Mouse (Mus musculus) heart, postnatal 25 days (tissue): ENCODE data around the gene Gabbr2. TPM values are rescaled to one million over a fixed set of nuclear protein-coding genes. Genes with fewer than 3 reads are reported as not detected.

ENCODE experiments used
- DNase-seq: peaks from one replicate; pipeline ENCODE4 v3.0.0; 2022; ENCODE audit warnings: low spot score
- intact Hi-C: fragments of 180-260 bp; cut with DNase I; formaldehyde crosslinking; loops from one replicate; pipeline ENCODE4 v1.15.1; 2025
- total RNA-seq, 2 experiments: library from RNA; stranded (reverse); gene quantifications; 2 replicates each; pipeline ENCODE4 v1.2.3; 2021

Gene Gabbr2
- total RNA-seq, 2 experiments from 2014 or later: 0.11 TPM; not detected in 1

GRCm38 (mm10) chr4:46791268-46791951 is 200.3 kb downstream of the Gabbr2 start:
- intact Hi-C loops: no loop called here
- no peak for DNase-seq

- intact Hi-C loops: no loop called here
- DNase-seq: no peak
Measured at GRCm38 (mm10) chr4:46790609-46791267, 200.9 kb downstream of the Gabbr2 start.

- intact Hi-C loops: no loop called here
- DNase-seq: no peak
Measured at GRCm38 (mm10) chr4:46784430-46785049, 207.1 kb downstream of the Gabbr2 start.

GRCm38 (mm10) chr4:46781109-46781508 is 210.6 kb downstream of the Gabbr2 start:
- intact Hi-C loops: no loop called here
- no peak for DNase-seq

GRCm38 (mm10) chr4:46775959-46776358 is 215.7 kb downstream of the Gabbr2 start:
- DNase-seq: no peak
- intact Hi-C loops: no loop called here

GRCm38 (mm10) chr4:46774652-46775051 is 217.0 kb downstream of the Gabbr2 start:
- no peak for DNase-seq
- intact Hi-C loops: no loop called here

GRCm38 (mm10) chr4:46773243-46773642 is 218.4 kb downstream of the Gabbr2 start:
- no peak for DNase-seq
- intact Hi-C loops: no loop called here

- DNase-seq: no peak
- intact Hi-C loops: no loop called here
Measured at GRCm38 (mm10) chr4:46772591-46772990, 219.1 kb downstream of the Gabbr2 start.

GRCm38 (mm10) chr4:46771116-46771515 is 220.6 kb downstream of the Gabbr2 start:
- no peak for DNase-seq

GRCm38 (mm10) chr4:46770635-46771034 is 221.0 kb downstream of the Gabbr2 start:
- no peak for DNase-seq
- intact Hi-C loops: no loop called here

More at GRCm38 (mm10) chr4:46771116-46771515, 220.6 kb downstream of the Gabbr2 start:
- intact Hi-C loops: no loop called here

- intact Hi-C loops: no loop called here
- no peak for DNase-seq
Measured at GRCm38 (mm10) chr4:46770090-46770489, 221.6 kb downstream of the Gabbr2 start.

GRCm38 (mm10) chr4:46766326-46766725 is 225.3 kb downstream of the Gabbr2 start:
- intact Hi-C loops: no loop called here

GRCm38 (mm10) chr4:46759838-46760237 is 231.8 kb downstream of the Gabbr2 start:
- intact Hi-C loops: no loop called here
- no peak for DNase-seq

More at GRCm38 (mm10) chr4:46766326-46766725, 225.3 kb downstream of the Gabbr2 start:
- no peak for DNase-seq

- intact Hi-C loops: no loop called here
- no peak for DNase-seq
Measured at GRCm38 (mm10) chr4:46758340-46759041, 233.2 kb downstream of the Gabbr2 start.

- no peak for DNase-seq
- intact Hi-C loops: no loop called here
Measured at GRCm38 (mm10) chr4:46754407-46755194, 237.1 kb downstream of the Gabbr2 start.

GRCm38 (mm10) chr4:46752306-46752705 is 239.4 kb downstream of the Gabbr2 start:
- intact Hi-C loops: no loop called here

GRCm38 (mm10) chr4:46749015-46749414 is 242.7 kb downstream of the Gabbr2 start:
- intact Hi-C loops: no loop called here
- DNase-seq: no peak

More at GRCm38 (mm10) chr4:46752306-46752705, 239.4 kb downstream of the Gabbr2 start:
- no peak for DNase-seq

- intact Hi-C loops: no loop called here
- no peak for DNase-seq
Measured at GRCm38 (mm10) chr4:46747007-46747746, 244.5 kb downstream of the Gabbr2 start.

- DNase-seq: no peak
- intact Hi-C loops: no loop called here
Measured at GRCm38 (mm10) chr4:46745536-46745935, 246.1 kb downstream of the Gabbr2 start.
